Mouse (Mus musculus) T-helper 1 cell (primary cell): Measurements from ENCODE around the gene Grb2.

ENCODE experiments used
- in situ Hi-C: fragments of 300-600 bp; cut with MboI, MseI; formaldehyde crosslinking; loops from one replicate; pipeline ENCODE4 v1.15.1; 2025; ENCODE audit warnings: high pct_unique_total_duplicates

Grb2 gene

GRCm38 (mm10) chr11:115647459-115647858 is 60.9 kb downstream of the Grb2 start:
- in situ Hi-C loops: loop anchor here (5.0 kb wide), 2 partner anchors 70 to 165 kb away; partner anchors contain the start of genes Caskin2 and Tsen54

- in situ Hi-C loops: loop anchor here (5.0 kb wide), 2 partner anchors 71 to 166 kb away; partner anchors contain the start of genes Caskin2 and Tsen54
Observed at GRCm38 (mm10) chr11:115646439-115646838, 62.0 kb downstream of the Grb2 start.

- in situ Hi-C loops: loop anchor here (5.0 kb wide), 2 partner anchors 72 to 167 kb away; partner anchors contain the start of genes Caskin2 and Tsen54
Observed at GRCm38 (mm10) chr11:115645498-115645897, 62.9 kb downstream of the Grb2 start.

- in situ Hi-C loops: no loop called here
Observed at GRCm38 (mm10) chr11:115644308-115644707, 64.1 kb downstream of the Grb2 start.

- in situ Hi-C loops: no loop called here
Observed at GRCm38 (mm10) chr11:115643265-115643664, 65.1 kb downstream of the Grb2 start.

- in situ Hi-C loops: no loop called here
Observed at GRCm38 (mm10) chr11:115642705-115643104, 65.7 kb downstream of the Grb2 start.

GRCm38 (mm10) chr11:115641664-115642036 is 66.7 kb downstream of the Grb2 start:
- in situ Hi-C loops: no loop called here

- in situ Hi-C loops: no loop called here
Observed at GRCm38 (mm10) chr11:115640978-115641663, 67.3 kb downstream of the Grb2 start.

- in situ Hi-C loops: no loop called here
Observed at GRCm38 (mm10) chr11:115640311-115640828, 68.0 kb downstream of the Grb2 start.

- in situ Hi-C loops: no loop called here
Observed at GRCm38 (mm10) chr11:115639540-115639939, 68.9 kb downstream of the Grb2 start.

- in situ Hi-C loops: no loop called here
Observed at GRCm38 (mm10) chr11:115638498-115639409, 69.6 kb downstream of the Grb2 start.

GRCm38 (mm10) chr11:115636960-115637359 is 71.4 kb downstream of the Grb2 start:
- in situ Hi-C loops: no loop called here

GRCm38 (mm10) chr11:115635484-115635883 is 72.9 kb downstream of the Grb2 start:
- in situ Hi-C loops: no loop called here

- in situ Hi-C loops: no loop called here
Observed at GRCm38 (mm10) chr11:115635041-115635440, 73.4 kb downstream of the Grb2 start.

GRCm38 (mm10) chr11:115634109-115634508 is 74.3 kb downstream of the Grb2 start:
- in situ Hi-C loops: no loop called here

GRCm38 (mm10) chr11:115632862-115633261 is 75.5 kb downstream of the Grb2 start:
- in situ Hi-C loops: no loop called here

GRCm38 (mm10) chr11:115632247-115632646 is 76.2 kb downstream of the Grb2 start:
- in situ Hi-C loops: no loop called here

GRCm38 (mm10) chr11:115631505-115631890 is 76.9 kb downstream of the Grb2 start:
- in situ Hi-C loops: no loop called here

GRCm38 (mm10) chr11:115630532-115631504 is 77.6 kb downstream of the Grb2 start:
- in situ Hi-C loops: no loop called here

GRCm38 (mm10) chr11:115629734-115630531 is 78.5 kb downstream of the Grb2 start:
- in situ Hi-C loops: no loop called here
